ENCODE assay signal across 8 mouse cellular contexts in genomic region chr7:27335928-27336823, GRCm38 (mm10). TPM values are rescaled to one million over a fixed set of nuclear protein-coding genes. Genes with fewer than 3 reads are reported as not detected.
A peak's percentile ranks its signal among the peaks of the same experiment; 100 is the strongest.
DNase-seq lines count a peak whose midpoint lies in the region; ATAC-seq lines count a peak whose summit lies in the region.

No protein-coding gene starts in this region.

- peak; percentile 88 to 97 for DNase-seq in adrenal gland, adult (ENCODE audit: inconsistent age in 2 of 2, low spot score in 1 of 2)
- peak; percentile 96 for DNase-seq in embryo, embryonic 10.5 days (ENCODE audit: low spot score)
- peak; percentile 87 to 89 for DNase-seq in gastrocnemius, postnatal 36 days
- peak; percentile 93 to 96 for DNase-seq in left cerebral cortex, postnatal 25 days (ENCODE audit: low spot score in 2 of 2)
- peak; percentile 89 for DNase-seq in midbrain, embryonic 10.5 days (ENCODE audit: low spot score)
- DNase-seq in right cerebral cortex, postnatal 36 days (ENCODE audit: low spot score in 2 of 2) = peak; percentile 84 to 86
- peak; percentile 83 to 91 for DNase-seq in urinary bladder, postnatal 4 days (ENCODE audit: low spot score in 2 of 2)

- no peaks in the 10 kb centered on the region for H3K9me3 ChIP-seq in intestine, embryonic 15.5 days
- no peaks in the 10 kb centered on the region for H3K9me3 ChIP-seq in midbrain, embryonic 10.5 days (replicated peaks)

- peaks cover 46% of the 10 kb centered on the region for H3K27me3 ChIP-seq in intestine, embryonic 15.5 days (replicated peaks)
- peaks cover 88% of the 10 kb centered on the region for H3K27me3 ChIP-seq in midbrain, embryonic 10.5 days (ENCODE audit: low read depth, poor library complexity, severe bottlenecking)

- peak overlapping the region; percentile 91 for H3K4me2 ChIP-seq in intestine, embryonic 15.5 days (replicated peaks)

- intact Hi-C loops in gastrocnemius, postnatal 36 days (cut with DNase I) = loop anchor here (1.0 to 10.0 kb wide), 3 partner anchors 48 to 349 kb away; partner anchors contain the start of gene Zfp607b
- intact Hi-C loops in left cerebral cortex, postnatal 25 days (cut with DNase I) = loop anchor here (1.0 to 5.0 kb wide), 5 partner anchors 48 to 191 kb away; partner anchors contain the start of genes Blvrb, Sertad1 and Sptbn4

- H3K27ac ChIP-seq in intestine, embryonic 15.5 days = 0 out of 2 replicates have a peak overlapping the region, but pooled peaks have one; percentile 48
- peak overlapping the region; percentile 77 for H3K27ac ChIP-seq in midbrain, embryonic 10.5 days (replicated peaks)

- H3K36me3 ChIP-seq in intestine, embryonic 15.5 days = no peaks in the 10 kb centered on the region
- peaks cover 3% of the 10 kb centered on the region for H3K36me3 ChIP-seq in midbrain, embryonic 10.5 days

- ATAC-seq in intestine, embryonic 15.5 days = peak; percentile 75

- under 1% methylated on average over 47 of the region's 47 CpGs for WGBS in intestine, embryonic 15.5 days
- WGBS in midbrain, embryonic 10.5 days = under 1% methylated on average over 47 of the region's 47 CpGs

- peak overlapping the region; percentile 46 for H3K9ac ChIP-seq in intestine, embryonic 15.5 days

- peaks cover 46% of the 10 kb centered on the region for H3K4me1 ChIP-seq in intestine, embryonic 15.5 days (replicated peaks)
- peaks cover 67% of the 10 kb centered on the region for H3K4me1 ChIP-seq in midbrain, embryonic 10.5 days

- peak overlapping the region; percentile 43 for H3K4me3 ChIP-seq in intestine, embryonic 15.5 days (replicated peaks)
- peak overlapping the region; percentile 55 for H3K4me3 ChIP-seq in midbrain, embryonic 10.5 days

RNA-seq across cellular contexts. Expression of gene Ltbp4, which starts 1.3 kb away (rescaled TPM):
- 10 to 100 TPM; 62.1 to 65.3 TPM for total RNA-seq in gastrocnemius, postnatal 36 days (2021)
- 75.9 and 92.8 TPM in 2 replicates for polyA plus RNA-seq in intestine, embryonic 15.5 days (2015; fragmentation: Nextera tagmentation; extraction: Ambion mirVana)
- total RNA-seq in left cerebral cortex, postnatal 25 days (2021) = 10 to 100 TPM; 46.7 to 50.4 TPM
- 7.0 and 9.0 TPM in 2 replicates for polyA plus RNA-seq in midbrain, embryonic 10.5 days (2016; fragmentation: Nextera tagmentation; extraction: Ambion mirVana)

RNA-seq across cellular contexts. Expression of gene Shkbp1, which starts 19.6 kb away (rescaled TPM):
- 1 to 10 TPM; 1.7 to 2.1 TPM for total RNA-seq in gastrocnemius, postnatal 36 days (2021)
- polyA plus RNA-seq in intestine, embryonic 15.5 days (2015; fragmentation: Nextera tagmentation; extraction: Ambion mirVana) = 35.0 and 35.5 TPM in 2 replicates
- total RNA-seq in left cerebral cortex, postnatal 25 days (2021) = 10 to 100 TPM; 21.7 to 31.2 TPM
- polyA plus RNA-seq in midbrain, embryonic 10.5 days (2016; fragmentation: Nextera tagmentation; extraction: Ambion mirVana) = 71.7 and 77.2 TPM in 2 replicates

RNA-seq across cellular contexts. Expression of gene Gm20479, which starts 21.0 kb away (rescaled TPM):
- total RNA-seq in gastrocnemius, postnatal 36 days (2021) = not detected
- polyA plus RNA-seq in intestine, embryonic 15.5 days (2015; fragmentation: Nextera tagmentation; extraction: Ambion mirVana) = 1.8 TPM in 1 of 2 replicates, not detected in the other
- not detected for total RNA-seq in left cerebral cortex, postnatal 25 days (2021)
- 0.48 and 0.82 TPM in 2 replicates for polyA plus RNA-seq in midbrain, embryonic 10.5 days (2016; fragmentation: Nextera tagmentation; extraction: Ambion mirVana)

Comparison
In these comparisons a context has a peak if more than half of its experiments do, and no peak if none do; other contexts are left out.
1. Peak in every context shown above with its lines: DNase-seq, ATAC-seq, H3K4me3 ChIP-seq and H3K27ac ChIP-seq.
2. RNA of gene Shkbp1, which starts 19.6 kb away (total RNA-seq): 21.7 to 31.2 TPM in left cerebral cortex, postnatal 25 days; 1.7 to 2.1 TPM in gastrocnemius, postnatal 36 days; every median in the first group is over 4 times any median in the second.